Comparison of ENCODE assay signal across 24 mouse cellular contexts in the genomic region with DNA sequence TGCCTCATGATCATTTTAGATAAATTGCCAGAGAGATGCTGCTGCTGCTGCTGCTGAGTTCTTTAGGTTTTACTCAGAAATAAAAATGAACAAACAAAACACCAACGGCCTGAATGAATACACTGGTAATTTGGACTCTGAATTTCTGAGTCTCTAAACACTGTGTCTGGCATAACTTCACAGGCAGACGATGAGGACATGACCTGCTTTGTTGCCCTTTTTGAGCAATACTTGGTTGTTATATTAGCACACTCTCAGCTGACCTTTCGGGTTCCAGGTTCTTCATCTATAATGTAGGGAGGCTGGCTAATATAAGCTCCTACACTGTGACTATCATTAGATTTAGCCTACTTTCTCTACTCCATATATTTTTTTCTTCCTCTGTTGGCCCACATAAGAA.
DNase-seq lines count a peak whose midpoint lies in the region; ATAC-seq and TF ChIP-seq lines count a peak whose summit lies in the region.
"Had no signal": no experiment of that assay in that cellular context is flagged by ENCODE, and none has a peak within 500 bp of the region (broad histone marks: within the 10 kb centered on the region; RNA-seq: fewer than 3 reads in every experiment).

No protein-coding gene starts in this region.

- no peak overlapping the region for H3K4me3 ChIP-seq in liver, postnatal 0 days (ENCODE audit: low read depth, low read length)
- no peak overlapping the region for H3K4me3 ChIP-seq in liver, embryonic 12.5 days
- no peak overlapping the region for H3K4me3 ChIP-seq in lung, postnatal 0 days (ENCODE audit: low read depth, low read length)
- H3K4me3 ChIP-seq: embryonic facial prominence, embryonic 10.5 days; embryonic facial prominence, embryonic 12.5 days; forebrain, embryonic 13.5 days; forebrain, embryonic 15.5 days had no signal

- no peak for TF ChIP-seq EP300 in liver, postnatal 0 days (IDR thresholded peaks at IDR 0.05; ENCODE audit: low read depth)
- no peak for TF ChIP-seq EP300 in lung, postnatal 0 days (IDR thresholded peaks at IDR 0.05)

- no peaks in the 10 kb centered on the region for H3K4me1 ChIP-seq in liver, postnatal 0 days (ENCODE audit: insufficient read depth)
- no peaks in the 10 kb centered on the region for H3K4me1 ChIP-seq in liver, embryonic 12.5 days
- H3K4me1 ChIP-seq in lung, postnatal 0 days (ENCODE audit: insufficient read depth, low read depth, low read length) = no peaks in the 10 kb centered on the region
- H3K4me1 ChIP-seq: embryonic facial prominence, embryonic 10.5 days; embryonic facial prominence, embryonic 12.5 days had no signal

- TF ChIP-seq CTCF in liver, postnatal 0 days (IDR thresholded peaks at IDR 0.05; ENCODE audit: low read depth) = no peak
- TF ChIP-seq CTCF in lung, postnatal 0 days (IDR thresholded peaks at IDR 0.05) = no peak

- no peak overlapping the region for H3K9ac ChIP-seq in liver, postnatal 0 days (replicated peaks)
- no peak overlapping the region for H3K9ac ChIP-seq in liver, embryonic 12.5 days
- no peak overlapping the region for H3K9ac ChIP-seq in lung, postnatal 0 days (replicated peaks; ENCODE audit: low read depth)
- H3K9ac ChIP-seq: embryonic facial prominence, embryonic 12.5 days; forebrain, embryonic 13.5 days; forebrain, embryonic 15.5 days; forebrain, postnatal 0 days had no signal

- no peak overlapping the region for H3K27ac ChIP-seq in liver, postnatal 0 days (ENCODE audit: low read depth)
- H3K27ac ChIP-seq in liver, embryonic 12.5 days = no peak overlapping the region
- no peak overlapping the region for H3K27ac ChIP-seq in lung, postnatal 0 days (ENCODE audit: low read length)
- H3K27ac ChIP-seq: embryonic facial prominence, embryonic 10.5 days; embryonic facial prominence, embryonic 12.5 days; forebrain, embryonic 13.5 days; forebrain, embryonic 15.5 days had no signal

- DNase-seq in adrenal gland, postnatal 10 days = peak; percentile 5
- DNase-seq in adrenal gland, adult 2 months = no peak
- no peak for DNase-seq in liver, postnatal 0 days
- peak; percentile 20 for DNase-seq in lung, postnatal 36 days
- DNase-seq in lung, postnatal 0 days (ENCODE audit: low spot score) = no peak
- peak; percentile 11 for DNase-seq in adipocyte (ENCODE audit: low spot score)
- DNase-seq in layer of hippocampus, postnatal 25 days (ENCODE audit: extremely low spot score in 1 of 2, low spot score in 1 of 2) = no peak
- DNase-seq: adrenal gland, adult 8-10 months; adrenal gland, postnatal 25 days; B cell, adult 2 months; cerebellum, adult 11 months; cerebellum, adult 18-20 months; cerebellum, adult 8-10 months; cerebellum, adult 9-11 months; cerebellum, postnatal 14 days; cerebellum, postnatal 36 days; forebrain, postnatal 0 days had no signal

- WGBS in liver, postnatal 0 days (ENCODE audit: insufficient replicate concordance) = 49% methylated on average over 3 of the region's 3 CpGs
- WGBS in liver, embryonic 12.5 days (ENCODE audit: insufficient replicate concordance) = 63% methylated on average over 3 of the region's 3 CpGs
- WGBS in lung, postnatal 0 days = 58% methylated on average over 3 of the region's 3 CpGs

- H3K4me2 ChIP-seq in liver, postnatal 0 days (ENCODE audit: low read depth, low read length) = no peak overlapping the region
- no peak overlapping the region for H3K4me2 ChIP-seq in liver, embryonic 12.5 days
- no peak overlapping the region for H3K4me2 ChIP-seq in lung, postnatal 0 days (replicated peaks; ENCODE audit: low read depth, low read length)
- H3K4me2 ChIP-seq: embryonic facial prominence, embryonic 12.5 days; forebrain, embryonic 13.5 days; forebrain, embryonic 15.5 days had no signal

- no peaks in the 10 kb centered on the region for H3K27me3 ChIP-seq in liver, postnatal 0 days (ENCODE audit: insufficient read depth, low read length)
- no peaks in the 10 kb centered on the region for H3K27me3 ChIP-seq in liver, embryonic 12.5 days (replicated peaks)
- H3K27me3 ChIP-seq in lung, postnatal 0 days (replicated peaks; ENCODE audit: insufficient read depth, low read length) = no peaks in the 10 kb centered on the region
- H3K27me3 ChIP-seq: embryonic facial prominence, embryonic 12.5 days; forebrain, embryonic 13.5 days; forebrain, embryonic 15.5 days; Patski had no signal

- ATAC-seq in liver, postnatal 0 days = peak; percentile 88
- no peak for ATAC-seq in liver, embryonic 12.5 days
- no peak for ATAC-seq in lung, postnatal 0 days
- ATAC-seq: activated CD4-positive, CD25-positive, alpha-beta regulatory T cell, adult 4 months; forebrain, embryonic 13.5 days; forebrain, embryonic 15.5 days; forebrain, postnatal 0 days; Patski had no signal

- no peaks in the 10 kb centered on the region for H3K36me3 ChIP-seq in liver, postnatal 0 days (replicated peaks; ENCODE audit: insufficient read depth, low read length)
- no peaks in the 10 kb centered on the region for H3K36me3 ChIP-seq in liver, embryonic 12.5 days
- no peaks in the 10 kb centered on the region for H3K36me3 ChIP-seq in lung, postnatal 0 days (ENCODE audit: insufficient read depth, low read length)
- H3K36me3 ChIP-seq: embryonic facial prominence, embryonic 10.5 days; embryonic facial prominence, embryonic 12.5 days; forebrain, embryonic 15.5 days had no signal

- H3K9me3 ChIP-seq in liver, postnatal 0 days (ENCODE audit: low read length) = no peaks in the 10 kb centered on the region
- H3K9me3 ChIP-seq in liver, embryonic 12.5 days (replicated peaks) = no peaks in the 10 kb centered on the region
- H3K9me3 ChIP-seq in lung, postnatal 0 days (ENCODE audit: low read length) = no peaks in the 10 kb centered on the region
- H3K9me3 ChIP-seq: embryonic facial prominence, embryonic 10.5 days; embryonic facial prominence, embryonic 12.5 days; forebrain, embryonic 13.5 days; forebrain, embryonic 15.5 days had no signal

Comparison
In these comparisons a context has a peak if more than half of its experiments do, and no peak if none do; other contexts are left out.
1. DNase-seq: peak in adrenal gland, postnatal 10 days (single experiment), lung, postnatal 36 days (single experiment) and adipocyte (single experiment); none in adrenal gland, adult 2 months (single experiment), liver, postnatal 0 days (single experiment), lung, postnatal 0 days (single experiment) and layer of hippocampus, postnatal 25 days (0 of 2).